Mouse (Mus musculus) layer of hippocampus, postnatal 14 days (tissue): ENCODE measurements around the gene Snx12. TPM values are rescaled to one million over a fixed set of nuclear protein-coding genes. Genes with fewer than 3 reads are reported as not detected.
"Not testable (repeated sequence)": the region's sequence is repeated elsewhere in the genome, so short reads cannot be mapped to it uniquely, and the experiment has no call there.

Experiments
- DNase-seq, 2 experiments: peaks; one replicate each; pipeline ENCODE4 v3.0.0; 2021 to 2022; ENCODE audit warnings: low spot score in 2 of 2, mixed read lengths in 1 of 2
- total RNA-seq, 2 experiments: library from RNA; stranded (reverse); gene quantifications; 2 replicates each; pipeline ENCODE4 v1.2.3; 2021

Snx12 gene
- total RNA-seq, 2 experiments from 2014 or later = 76.8 to 82.5 TPM

GRCm38 (mm10) chrX:101147506-101147905, 74.9 kb downstream of the Snx12 start:
- DNase-seq = no peak

- DNase-seq = peak; percentile 18 to 42
Measured at GRCm38 (mm10) chrX:101131992-101132791, 90.2 kb downstream of the Snx12 start.

GRCm38 (mm10) chrX:101131001-101131400, 91.4 kb downstream of the Snx12 start:
- DNase-seq = peak; percentile 50 to 70

- no peak for DNase-seq
Measured at GRCm38 (mm10) chrX:101128559-101128958, 93.8 kb downstream of the Snx12 start.

GRCm38 (mm10) chrX:101126977-101127376, 95.4 kb downstream of the Snx12 start:
- no peak for DNase-seq

GRCm38 (mm10) chrX:101126474-101126955, 95.8 kb downstream of the Snx12 start:
- no peak for DNase-seq

- DNase-seq = no peak
Measured at GRCm38 (mm10) chrX:101120546-101120945, 101.8 kb downstream of the Snx12 start.

- no peak for DNase-seq
Measured at GRCm38 (mm10) chrX:101085920-101086319, 136.4 kb downstream of the Snx12 start, which contains the start of gene Slc7a3. Gene Slc7a3, minus strand, starts transcription at chrX:101086020.

- not testable (repeated sequence) for DNase-seq
Measured at GRCm38 (mm10) chrX:101085211-101085610, 137.2 kb downstream of the Snx12 start.

- DNase-seq = no peak
Measured at GRCm38 (mm10) chrX:101084192-101084591, 138.2 kb downstream of the Snx12 start.

- DNase-seq = peak in 1 of 2 experiments; percentile 4
Measured at GRCm38 (mm10) chrX:101065245-101065644, 157.1 kb downstream of the Snx12 start.

- DNase-seq = peak in 1 of 2 experiments; percentile 3
Measured at GRCm38 (mm10) chrX:101063503-101063902, 158.9 kb downstream of the Snx12 start.

GRCm38 (mm10) chrX:101059541-101059940, 162.8 kb downstream of the Snx12 start, which contains the start of gene Tex11:
Gene Tex11, minus strand, starts transcription at chrX:101059667.
- DNase-seq = no peak

Other genes starting within 250 kb of the Snx12 start
- gene Tex11, start 162.9 kb downstream of the Snx12 start, total RNA-seq = not detected
- 1 to 10 TPM; 7.7 to 7.8 TPM for gene Slc7a3, start 136.5 kb downstream of the Snx12 start, total RNA-seq
- gene Foxo4, start 32.0 kb upstream of the Snx12 start, total RNA-seq = 10 to 100 TPM; 16.7 to 17.2 TPM
- not detected for gene Gm614, start 41.4 kb upstream of the Snx12 start, total RNA-seq
- 1 to 10 TPM; 1.8 to 2.7 TPM for gene Il2rg, start 45.7 kb upstream of the Snx12 start, total RNA-seq
- not detected for gene Gm20489, start 46.5 kb upstream of the Snx12 start, total RNA-seq
- gene Med12, start 51.5 kb upstream of the Snx12 start, total RNA-seq = 10 to 100 TPM; 31.0 to 32.8 TPM
- gene Nlgn3, start 76.6 kb upstream of the Snx12 start, total RNA-seq = 100 to 1,000 TPM; 212 to 221 TPM
- gene Gjb1, start 153.8 kb upstream of the Snx12 start, total RNA-seq = 1 to 10 TPM; 4.6 to 5.5 TPM
- gene Zmym3, start 198.3 kb upstream of the Snx12 start, total RNA-seq = 100 to 1,000 TPM; 131 to 135 TPM
- 100 to 1,000 TPM; 142 to 155 TPM for gene Nono, start 206.8 kb upstream of the Snx12 start, total RNA-seq
- 1 to 10 TPM in 1 of 2 experiments, under 1 TPM in 1; 0.74 to 1.5 TPM for gene Itgb1bp2, start 226.5 kb upstream of the Snx12 start, total RNA-seq